Mouse (Mus musculus): ENCODE measurements around the gene Caml. TPM values are rescaled to one million over a fixed set of nuclear protein-coding genes. Genes with fewer than 3 reads are reported as not detected.
A peak's percentile ranks its signal among the peaks of the same experiment; 100 is the strongest.
"Not testable (repeated sequence)": the region's sequence is repeated elsewhere in the genome, so short reads cannot be mapped to it uniquely, and the experiment has no call there.

Gene Caml
- total RNA-seq, 2 experiments from 2014 or later = 10.1 to 11.1 TPM

- DNase-seq = no peak
- intact Hi-C loops (cut with DNase I; ENCODE audit: low total_unique reads) = no loop called here
Measured at GRCm38 (mm10) chr13:55611996-55612395, 10.8 kb upstream of the Caml start.

- intact Hi-C loops (cut with DNase I; ENCODE audit: low total_unique reads) = no loop called here
- no peak for DNase-seq
Measured at GRCm38 (mm10) chr13:55613471-55613870, 9.3 kb upstream of the Caml start.

- intact Hi-C loops (cut with DNase I; ENCODE audit: low total_unique reads) = no loop called here
- no peak for DNase-seq
Measured at GRCm38 (mm10) chr13:55619328-55619727, 3.5 kb upstream of the Caml start.

GRCm38 (mm10) chr13:55620275-55620674 is 2.5 kb upstream of the Caml start:
- intact Hi-C loops (cut with DNase I; ENCODE audit: low total_unique reads) = no loop called here
- DNase-seq = no peak

GRCm38 (mm10) chr13:55622156-55622648 is 603 bp upstream of the Caml start:
- DNase-seq; intact Hi-C loops (cut with DNase I; ENCODE audit: low total_unique reads): not testable (repeated sequence)

GRCm38 (mm10) chr13:55634639-55635127 is 11.9 kb downstream of the Caml start, which contains the start of gene Ddx46:
Ddx46 (plus strand) TSS chr13:55635027.
- intact Hi-C loops (cut with DNase I; ENCODE audit: low total_unique reads) = no loop called here
- DNase-seq = peak; percentile 91

- intact Hi-C loops (cut with DNase I; ENCODE audit: low total_unique reads) = no loop called here
- no peak for DNase-seq
Measured at GRCm38 (mm10) chr13:55635146-55635571, 12.4 kb downstream of the Caml start.

GRCm38 (mm10) chr13:55636185-55636983 is 13.6 kb downstream of the Caml start:
- DNase-seq = no peak
- intact Hi-C loops (cut with DNase I; ENCODE audit: low total_unique reads) = no loop called here

GRCm38 (mm10) chr13:55640480-55640879 is 17.7 kb downstream of the Caml start:
- peak; percentile 72 for DNase-seq
- intact Hi-C loops (cut with DNase I; ENCODE audit: low total_unique reads) = loop anchor here (5.0 kb wide), 1 partner anchor 38 kb away; no protein-coding TSS in a partner anchor

- DNase-seq = no peak
- intact Hi-C loops (cut with DNase I; ENCODE audit: low total_unique reads) = loop anchor here (5.0 kb wide), 1 partner anchor 42 kb away; no protein-coding TSS in a partner anchor
Measured at GRCm38 (mm10) chr13:55644525-55644924, 21.7 kb downstream of the Caml start.

- no peak for DNase-seq
- intact Hi-C loops (cut with DNase I; ENCODE audit: low total_unique reads) = no loop called here
Measured at GRCm38 (mm10) chr13:55650098-55650497, 27.3 kb downstream of the Caml start.

GRCm38 (mm10) chr13:55650980-55651379 is 28.2 kb downstream of the Caml start:
- DNase-seq = no peak
- intact Hi-C loops (cut with DNase I; ENCODE audit: low total_unique reads) = no loop called here

GRCm38 (mm10) chr13:55668550-55668949 is 45.7 kb downstream of the Caml start:
- DNase-seq = peak; percentile 31
- intact Hi-C loops (cut with DNase I; ENCODE audit: low total_unique reads) = no loop called here

GRCm38 (mm10) chr13:55672711-55673110 is 49.9 kb downstream of the Caml start:
- no peak for DNase-seq
- intact Hi-C loops (cut with DNase I; ENCODE audit: low total_unique reads) = loop anchor here (10.0 kb wide), 1 partner anchor 52 kb away; the partner anchor contains the start of gene Pcbd2

GRCm38 (mm10) chr13:55677364-55677763 is 54.6 kb downstream of the Caml start:
- no peak for DNase-seq
- intact Hi-C loops (cut with DNase I; ENCODE audit: low total_unique reads) = loop anchor here (10.0 kb wide), 1 partner anchor 47 kb away; the partner anchor contains the start of gene Pcbd2

Other genes starting within 250 kb of the Caml start
- gene Slc34a1, start 224.8 kb upstream of the Caml start, total RNA-seq (2021) = not detected
- gene Pfn3, start 207.8 kb upstream of the Caml start, total RNA-seq (2021) = not detected
- gene F12, start 196.2 kb upstream of the Caml start, total RNA-seq (2021) = not detected
- gene Grk6, start 177.9 kb upstream of the Caml start, total RNA-seq (2021) = 10 to 100 TPM; 12.1 to 12.6 TPM
- gene Prr7, start 158.7 kb upstream of the Caml start, total RNA-seq (2021) = 1 to 10 TPM; 1.0 to 1.6 TPM
- 10 to 100 TPM; 31.3 to 37.5 TPM for gene Dbn1, start 134.9 kb upstream of the Caml start, total RNA-seq (2021)
- 100 to 1,000 TPM; 588 to 612 TPM for gene Pdlim7, start 109.3 kb upstream of the Caml start, total RNA-seq (2021)
- 1 to 10 TPM in 1 of 2 experiments, under 1 TPM in 1; 0.82 to 1.6 TPM for gene Dok3, start 93.7 kb upstream of the Caml start, total RNA-seq (2021)
- 1 to 10 TPM; 8.8 to 9.5 TPM for gene Ddx41, start 86.3 kb upstream of the Caml start, total RNA-seq (2021)
- gene Fam193b, start 51.9 kb upstream of the Caml start, total RNA-seq (2021) = 10 to 100 TPM; 12.8 to 15.4 TPM
- gene Tmed9, start 49.3 kb upstream of the Caml start, total RNA-seq (2021) = 100 to 1,000 TPM; 139 to 149 TPM
- gene B4galt7, start 23.1 kb upstream of the Caml start, total RNA-seq (2021) = 1 to 10 TPM; 6.2 to 7.3 TPM
- 10 to 100 TPM; 19.7 to 21.2 TPM for gene Ddx46, start 12.0 kb downstream of the Caml start, total RNA-seq (2021)
- 10 to 100 TPM; 30.9 to 32.9 TPM for gene B230219D22Rik, start 70.1 kb downstream of the Caml start, total RNA-seq (2021)
- gene Txndc15, start 91.6 kb downstream of the Caml start, total RNA-seq (2021) = 10 to 100 TPM; 27.8 to 27.9 TPM
- gene Pcbd2, start 104.4 kb downstream of the Caml start, total RNA-seq (2021) = 10 to 100 TPM; 23.4 to 24.0 TPM
- gene Catsper3, start 161.6 kb downstream of the Caml start, total RNA-seq (2021) = under 1 TPM in 1 of 2 experiments, not detected in 1; 0.22 TPM
- gene Pitx1, start 213.2 kb downstream of the Caml start, total RNA-seq (2021) = under 1 TPM; 0.64 to 0.84 TPM